Mouse (Mus musculus) kidney, adult 2 months (tissue): ENCODE data around the gene Rapgef5. TPM values are rescaled to one million over a fixed set of nuclear protein-coding genes. Genes with fewer than 3 reads are reported as not detected.
"Not testable (repeated sequence)": the region's sequence is repeated elsewhere in the genome, so short reads cannot be mapped to it uniquely, and the experiment has no call there.

ENCODE experiments used
- DNase-seq: peaks from one replicate; pipeline ENCODE4 v3.0.0; 2021
- H3K27ac ChIP-seq: fragments of 200-500 bp; 2 replicates; pipeline ENCODE4 v1.5.1; 2012; ENCODE audit warnings: low read depth, low read length, control low read depth, inconsistent platforms; ENCODE audit not compliant: insufficient read depth
- H3K27me3 ChIP-seq: fragments of 200-500 bp; replicated peaks from 2 replicates; pipeline ENCODE4 v1.6.1; 2012; ENCODE audit warnings: mild to moderate bottlenecking, moderate library complexity, low read length, inconsistent platforms; ENCODE audit not compliant: control insufficient read depth, insufficient read depth
- H3K36me3 ChIP-seq: fragments of 200-500 bp; 2 replicates; pipeline ENCODE4 v1.6.1; 2012; ENCODE audit warnings: mild to moderate bottlenecking, moderate library complexity, low read length, inconsistent platforms; ENCODE audit not compliant: control insufficient read depth, insufficient read depth
- H3K4me1 ChIP-seq: fragments of 200-500 bp; 2 replicates; pipeline ENCODE4 v1.6.1; 2011; ENCODE audit warnings: low read length; ENCODE audit not compliant: control insufficient read depth, insufficient read depth
- H3K4me3 ChIP-seq: fragments of 200-500 bp; 2 replicates; pipeline ENCODE4 v1.5.1; 2011; ENCODE audit warnings: mild to moderate bottlenecking, low read depth, low read length, control low read depth; ENCODE audit not compliant: insufficient read depth
- CTCF ChIP-seq: fragments of 200-500 bp; conservative IDR thresholded peaks from 2 replicates; pipeline ENCODE4 v1.5.1; 2011; ENCODE audit warnings: low read depth, mild to moderate bottlenecking, control low read depth, low read length, moderate library complexity, mixed read lengths; ENCODE audit not compliant: insufficient read depth, insufficient read length
- POLR2A ChIP-seq: fragments of 200-500 bp; IDR thresholded peaks from one replicate; pipeline ENCODE4 v1.6.1; 2011; ENCODE audit warnings: low read depth, low read length, control low read depth
- WGBS: fragments of 180-500 bp; shearing (Covaris S2); methylation state at CpG from one replicate; pipeline ENCODE4 v1.1.7; 2018; 5-methylcytosine and 5-hydroxymethylcytosine counted together
- polyA plus RNA-seq: library from polyadenylated mRNA; depleted of rRNA; stranded (reverse); fragments of >200 nt; gene quantifications from 2 replicates; pipeline ENCODE4 v1.2.3, GENCODE M21; 2012

The Rapgef5 gene
- polyA plus RNA-seq, 1 experiment = 8.4 TPM

DNA sequence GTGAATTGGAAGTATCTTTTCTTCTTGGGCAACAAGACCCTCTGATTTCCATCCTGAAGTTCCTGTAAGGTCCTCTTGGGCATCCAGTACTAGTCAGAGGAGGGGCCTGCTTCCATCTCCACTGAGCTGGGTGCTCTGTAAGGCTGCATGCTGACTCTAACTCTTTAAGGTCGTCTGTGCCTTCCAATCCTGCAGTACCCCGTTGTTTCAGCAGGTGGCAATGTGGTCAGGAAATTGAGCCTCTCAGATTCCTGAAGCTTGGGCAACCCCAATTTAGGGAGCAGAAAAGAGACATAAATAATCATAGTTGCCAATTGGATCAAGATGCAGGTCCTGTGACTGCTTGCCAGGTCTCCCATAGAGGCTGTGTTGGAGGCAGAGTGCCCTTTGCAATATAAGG lies 256.4 kb downstream of the Rapgef5 start:
- Histone ChIP-seq H3K36me3 (no peaks in the 10 kb centered on the region), H3K27ac (no peak overlapping the region), H3K4me3 (no peak overlapping the region), H3K4me1 (no peaks in the 10 kb centered on the region), H3K27me3 (no peaks in the 10 kb centered on the region)
- peak; percentile 76 for TF ChIP-seq CTCF
- TF ChIP-seq POLR2A = no peak
- 0% methylated on average over 2 of the region's 2 CpGs for WGBS
- peak; percentile 43 for DNase-seq

DNA sequence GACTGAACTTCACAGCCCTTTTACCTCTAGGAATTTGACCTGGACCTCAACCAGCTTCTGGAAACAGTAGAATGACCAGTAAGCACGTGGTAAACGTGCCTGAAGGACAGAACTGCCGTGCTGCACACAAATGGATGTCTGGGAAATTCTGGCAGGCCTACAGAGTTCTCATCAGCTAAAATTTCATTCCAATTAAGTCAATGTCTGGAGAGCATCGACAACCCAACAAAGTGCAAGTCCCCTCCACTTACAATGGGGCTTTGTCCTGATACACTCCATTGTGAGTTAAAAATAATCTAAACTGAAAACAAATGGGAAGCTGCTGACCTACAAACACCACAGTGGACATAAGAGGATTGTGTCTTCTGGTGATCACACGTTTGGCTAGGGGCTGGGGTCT lies 260.6 kb downstream of the Rapgef5 start:
- Histone ChIP-seq H3K27me3 (no peaks in the 10 kb centered on the region), H3K4me1 (no peaks in the 10 kb centered on the region), H3K27ac (no peak overlapping the region), H3K36me3 (no peaks in the 10 kb centered on the region), H3K4me3 (no peak overlapping the region)
- 52% methylated on average over 5 of the region's 5 CpGs for whole genome bisulfite sequencing
- DNase-seq = no peak
- no peak for TF ChIP-seq CTCF
- no peak for TF ChIP-seq POLR2A

DNA sequence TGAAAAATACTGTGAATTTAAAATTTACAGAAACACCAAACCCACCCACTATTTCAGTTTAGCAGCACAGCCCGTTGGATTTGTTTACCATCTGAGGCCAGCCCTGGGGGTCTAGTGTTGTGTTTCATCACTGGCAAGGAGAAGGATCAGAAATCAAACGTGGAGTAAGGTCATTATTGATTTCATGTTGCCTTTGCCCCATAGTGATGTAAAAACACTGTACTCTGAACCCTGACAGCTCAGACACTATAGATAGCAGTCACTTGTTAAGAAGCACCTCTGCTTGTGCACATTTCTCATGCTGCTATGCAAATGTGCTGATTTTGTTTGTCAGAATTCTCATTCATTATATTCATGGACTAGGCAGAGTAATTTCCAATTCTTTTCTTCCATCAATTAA lies 265.1 kb downstream of the Rapgef5 start:
- no peaks in the 10 kb centered on the region for H3K27me3 ChIP-seq
- H3K4me1 ChIP-seq = no peaks in the 10 kb centered on the region
- no peak for DNase-seq
- no peak overlapping the region for H3K4me3 ChIP-seq
- no peaks in the 10 kb centered on the region for H3K36me3 ChIP-seq
- H3K27ac ChIP-seq = no peak overlapping the region
- WGBS = 31% methylated on average over 2 of the region's 2 CpGs
- TF ChIP-seq POLR2A = no peak
- TF ChIP-seq CTCF = no peak

DNA sequence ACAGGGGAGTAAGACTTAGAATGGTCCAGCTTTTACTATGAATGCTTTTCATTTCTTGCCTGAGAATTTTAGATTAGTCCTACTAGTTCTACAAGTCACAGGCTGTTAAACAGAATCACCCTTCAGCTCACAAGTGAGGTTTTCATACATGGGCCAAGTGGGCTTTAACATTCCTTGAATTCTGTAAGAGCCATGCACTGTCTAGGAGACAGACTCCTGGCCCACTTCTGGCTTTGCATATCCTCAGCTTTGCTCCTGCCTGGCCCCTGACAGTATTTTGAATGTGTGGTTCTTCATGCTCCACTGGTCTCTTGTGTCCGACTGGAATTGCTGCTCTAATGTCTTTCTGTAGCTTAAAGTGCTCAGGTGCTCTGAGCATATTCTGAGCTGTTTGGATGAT lies 267.1 kb downstream of the Rapgef5 start:
- DNase-seq = no peak
- TF ChIP-seq CTCF (no peak), POLR2A (no peak)
- H3K27me3 ChIP-seq = no peaks in the 10 kb centered on the region; the same call in 1 of the 2 replicates
- WGBS = 24% methylated on average over 1 of the region's 1 CpGs
- no peak overlapping the region for H3K4me3 ChIP-seq
- H3K4me1 ChIP-seq = no peaks in the 10 kb centered on the region
- no peaks in the 10 kb centered on the region for H3K36me3 ChIP-seq
- no peak overlapping the region for H3K27ac ChIP-seq

DNA sequence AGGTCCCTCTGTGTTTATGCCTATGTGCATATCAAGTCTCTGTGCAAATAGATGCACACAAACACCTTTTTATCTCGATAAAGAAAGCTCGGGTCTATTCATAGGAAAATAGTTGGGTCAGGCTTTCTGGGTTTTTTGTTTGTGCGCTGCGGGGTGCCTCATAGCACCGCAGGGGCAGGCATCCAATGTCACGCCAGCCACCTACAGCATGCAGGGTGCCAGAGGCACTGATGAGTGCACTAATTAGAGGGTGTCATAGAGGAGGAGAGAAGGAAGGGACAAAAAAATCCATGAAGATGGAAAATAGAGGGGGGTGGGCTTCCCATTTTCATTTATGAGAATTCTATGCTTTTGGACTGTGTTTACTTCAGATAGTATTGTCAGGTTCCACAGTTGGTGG lies 270.3 kb downstream of the Rapgef5 start:
- Histone ChIP-seq H3K36me3 (no peaks in the 10 kb centered on the region), H3K27ac (no peak overlapping the region), H3K4me1 (no peaks in the 10 kb centered on the region), H3K27me3 (no peaks in the 10 kb centered on the region; the same call in 1 of the 2 replicates), H3K4me3 (no peak overlapping the region)
- no peak for DNase-seq
- WGBS = 53% methylated on average over 6 of the region's 6 CpGs
- TF ChIP-seq CTCF = no peak

DNA sequence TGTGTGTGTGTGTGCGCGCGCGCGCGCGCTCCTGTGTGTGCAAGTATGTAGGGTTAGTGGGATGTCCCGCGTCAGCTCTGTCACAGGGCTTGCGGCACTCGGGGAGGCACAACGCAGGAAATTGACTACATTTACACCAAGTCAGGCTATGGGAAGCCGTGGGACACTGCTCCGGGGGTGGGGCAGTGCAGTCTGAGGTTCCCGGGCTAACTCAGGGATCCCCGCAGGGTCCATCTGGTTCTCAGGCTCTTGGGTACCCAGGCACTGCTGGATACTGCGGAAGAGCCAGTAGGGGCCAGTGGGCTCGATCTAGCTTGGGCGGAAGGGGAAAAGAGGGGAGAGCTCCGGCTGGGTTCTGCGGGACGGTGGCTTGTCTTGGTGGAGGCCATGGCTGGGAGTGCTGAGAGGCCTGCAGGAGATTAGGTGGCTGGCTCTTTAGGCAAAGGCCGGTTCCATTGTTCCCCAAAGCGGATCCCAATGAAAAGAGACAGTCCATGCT lies 272.3 kb downstream of the Rapgef5 start:
- DNase-seq = no peak
- WGBS = 19% methylated on average over 24 of the region's 24 CpGs
- H3K27ac ChIP-seq = no peak overlapping the region
- H3K4me3 ChIP-seq = no peak overlapping the region
- TF ChIP-seq CTCF (no peak), POLR2A (no peak)
- H3K4me1 ChIP-seq = no peaks in the 10 kb centered on the region
- H3K36me3 ChIP-seq = no peaks in the 10 kb centered on the region
- H3K27me3 ChIP-seq = no peaks in the 10 kb centered on the region; the same call in 1 of the 2 replicates

DNA sequence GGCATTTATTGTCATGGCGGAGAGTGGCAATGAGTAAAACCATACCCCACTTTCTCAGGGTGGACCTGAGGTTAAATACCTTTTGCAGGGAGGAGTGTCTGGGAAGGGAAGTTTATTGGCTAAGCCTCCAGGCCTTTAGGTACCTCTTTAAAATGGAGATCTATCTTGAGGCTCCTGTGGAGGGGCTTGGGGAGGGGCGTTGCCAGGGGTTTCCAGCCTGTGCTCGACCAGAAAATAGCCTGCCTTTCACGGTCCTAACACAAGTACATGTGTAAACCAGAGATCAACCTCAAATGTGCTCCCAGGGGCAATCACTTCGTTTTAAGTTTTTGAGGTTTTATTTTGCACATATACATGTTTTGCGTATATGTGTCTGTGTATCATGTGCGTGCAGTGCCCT lies 272.7 kb downstream of the Rapgef5 start:
- Histone ChIP-seq H3K36me3 (no peaks in the 10 kb centered on the region), H3K4me3 (no peak overlapping the region), H3K27me3 (no peaks in the 10 kb centered on the region; the same call in 1 of the 2 replicates), H3K4me1 (no peaks in the 10 kb centered on the region), H3K27ac (no peak overlapping the region)
- WGBS = 54% methylated on average over 7 of the region's 7 CpGs
- no peak for DNase-seq
- TF ChIP-seq CTCF = no peak

DNA sequence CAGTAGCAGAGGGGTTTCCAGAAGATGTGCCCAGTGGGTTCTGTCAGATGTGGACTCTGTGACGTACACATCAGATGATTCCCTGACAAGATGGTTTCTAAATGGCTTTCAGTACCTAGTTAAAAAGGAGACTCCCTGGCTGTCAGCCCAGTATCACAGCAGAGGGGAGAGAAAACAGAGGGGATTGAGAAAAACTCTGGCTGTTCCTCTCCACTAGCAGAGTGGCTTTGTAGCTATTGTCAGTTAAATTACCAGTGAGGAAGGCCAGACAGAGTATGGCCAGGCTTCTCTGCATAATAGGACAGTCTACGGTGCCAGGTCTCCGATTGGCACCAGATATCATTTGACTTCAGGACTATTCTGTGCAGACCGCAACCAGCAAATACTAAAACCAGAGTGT lies 279.0 kb downstream of the Rapgef5 start:
- no peaks in the 10 kb centered on the region for H3K4me1 ChIP-seq
- no peak overlapping the region for H3K4me3 ChIP-seq
- no peaks in the 10 kb centered on the region for H3K36me3 ChIP-seq
- TF ChIP-seq CTCF (no peak), POLR2A (no peak)
- no peak overlapping the region for H3K27ac ChIP-seq
- DNase-seq = no peak
- no peaks in the 10 kb centered on the region for H3K27me3 ChIP-seq
- WGBS = 90% methylated on average over 4 of the region's 4 CpGs

DNA sequence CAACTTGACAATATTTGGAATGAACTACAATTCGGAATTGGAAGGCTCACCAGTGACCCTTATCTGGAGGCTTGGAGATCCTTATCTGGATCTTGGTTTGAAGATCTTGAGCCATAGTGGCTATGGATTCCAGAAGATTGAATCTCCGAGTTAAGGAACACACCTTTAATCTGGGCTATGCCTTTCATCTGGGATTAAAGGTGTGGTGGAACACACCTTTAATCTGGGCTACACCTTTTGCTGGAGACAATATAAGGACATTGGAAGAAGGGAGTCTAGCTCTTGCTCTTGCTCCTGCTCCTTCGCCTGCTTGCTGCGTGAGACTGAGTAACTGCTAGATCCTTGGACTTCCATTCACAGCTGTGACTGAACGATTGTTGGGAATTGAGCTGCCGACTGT lies 287.7 kb downstream of the Rapgef5 start, which contains the start of gene Cdca7l:
Gene Cdca7l (plus strand): TSS at position 301 of the 400 bp plus-strand sequence.
- DNase-seq, H3K4me3 ChIP-seq, H3K27me3 ChIP-seq, H3K4me1 ChIP-seq, H3K36me3 ChIP-seq, H3K27ac ChIP-seq: not testable (repeated sequence)
- 75% methylated on average over 2 of the region's 6 CpGs for WGBS
